Mouse (Mus musculus) neutrophil, adult 59 days (primary cell): ENCODE measurements around the gene Yod1. TPM values are rescaled to one million over a fixed set of nuclear protein-coding genes. Genes with fewer than 3 reads are reported as not detected.

ENCODE experiments used
- total RNA-seq, 2 experiments: library from RNA; stranded (reverse); gene quantifications; 1 replicate in 1 of 2; 2 replicates in 1 of 2; pipeline ENCODE4 v1.2.4; 2023

The Yod1 gene
- 1 to 10 TPM; 9.0 to 9.2 TPM for total RNA-seq

GRCm38 (mm10) chr1:130717291-130717871 is at the start of gene Yod1:
Yod1 (plus strand) TSS chr1:130717327.

GRCm38 (mm10) chr1:130715561-130716217 is 1.4 kb upstream of the Yod1 start, which contains the start of gene Gm29427:
Gm29427 (minus strand) TSS chr1:130715799.

GRCm38 (mm10) chr1:130729153-130729552 is 12.0 kb downstream of the Yod1 start, which contains the start of gene Pfkfb2:
Pfkfb2 (minus strand) TSS chr1:130729253.

GRCm38 (mm10) chr1:130731741-130732337 is 14.7 kb downstream of the Yod1 start, which contains the start of gene AA986860:
AA986860 (plus strand) TSS chr1:130731976.

Other genes starting within 250 kb of the Yod1 start
- gene Zp3r, start 87.7 kb upstream of the Yod1 start, total RNA-seq = not detected
- gene C4bp, start 55.7 kb upstream of the Yod1 start, total RNA-seq = not detected
- gene Gm29427, start 1.5 kb upstream of the Yod1 start, total RNA-seq = not detected
- gene Pfkfb2, start 11.9 kb downstream of the Yod1 start, total RNA-seq = 10 to 100 TPM; 19.6 to 20.5 TPM
- gene AA986860, start 14.6 kb downstream of the Yod1 start, total RNA-seq = under 1 TPM; 0.33 to 0.42 TPM
- not detected for gene Fcamr, start 83.6 kb downstream of the Yod1 start, total RNA-seq
- gene Pigr, start 109.4 kb downstream of the Yod1 start, total RNA-seq = not detected
- gene Fcmr, start 148.3 kb downstream of the Yod1 start, total RNA-seq = 1 to 10 TPM; 3.4 to 5.2 TPM
- gene Il24, start 170.1 kb downstream of the Yod1 start, total RNA-seq = not detected
- not detected for gene Il20, start 194.1 kb downstream of the Yod1 start, total RNA-seq
- not detected for gene Il19, start 222.8 kb downstream of the Yod1 start, total RNA-seq